Mouse (Mus musculus) hindbrain, embryonic 10.5 days (tissue): Measurements from ENCODE around the gene Cacna1e. TPM values are rescaled to one million over a fixed set of nuclear protein-coding genes. Genes with fewer than 3 reads are reported as not detected.

Experiments used
- DNase-seq: peaks from one replicate; pipeline ENCODE4 v3.0.0-alpha.2; 2017; ENCODE audit warnings: low spot score
- H3K27ac ChIP-seq: fragments of 300-500 bp; sonication (generic); 2 replicates; pipeline ENCODE4 v1.5.1; 2016; ENCODE audit warnings: mild to moderate bottlenecking, moderate library complexity
- H3K27me3 ChIP-seq: fragments of 300-500 bp; sonication (generic); 2 replicates; pipeline ENCODE4 v1.6.1; 2016; ENCODE audit warnings: mild to moderate bottlenecking; ENCODE audit not compliant: poor library complexity, insufficient read depth, severe bottlenecking
- H3K36me3 ChIP-seq: fragments of 300-500 bp; sonication (generic); 2 replicates; pipeline ENCODE4 v1.6.1; 2016; ENCODE audit warnings: mild to moderate bottlenecking, moderate library complexity
- H3K4me1 ChIP-seq: fragments of 300-500 bp; sonication (generic); replicated peaks from 2 replicates; pipeline ENCODE4 v1.6.1; 2016; ENCODE audit warnings: mild to moderate bottlenecking
- H3K4me3 ChIP-seq: fragments of 300-500 bp; sonication (generic); 2 replicates; pipeline ENCODE4 v1.5.1; 2016; ENCODE audit warnings: mild to moderate bottlenecking, moderate library complexity
- H3K9me3 ChIP-seq: fragments of 300-500 bp; sonication (generic); 2 replicates; pipeline ENCODE4 v1.6.1; 2016; ENCODE audit warnings: mild to moderate bottlenecking, moderate library complexity
- WGBS: fragments of 180-500 bp; shearing (Covaris S2); methylation state at CpG from one replicate; pipeline ENCODE4 v1.1.7; 2016; 5-methylcytosine and 5-hydroxymethylcytosine counted together
- polyA plus RNA-seq: library from polyadenylated mRNA; unstranded; fragments of >200 nt; fragmentation: Nextera tagmentation; extraction: Ambion mirVana; gene quantifications from 2 replicates; pipeline ENCODE4 v1.2.1, GENCODE M21; 2016

The Cacna1e gene
- polyA plus RNA-seq, 1 experiment from 2014 or later: 1.8 TPM

DNA sequence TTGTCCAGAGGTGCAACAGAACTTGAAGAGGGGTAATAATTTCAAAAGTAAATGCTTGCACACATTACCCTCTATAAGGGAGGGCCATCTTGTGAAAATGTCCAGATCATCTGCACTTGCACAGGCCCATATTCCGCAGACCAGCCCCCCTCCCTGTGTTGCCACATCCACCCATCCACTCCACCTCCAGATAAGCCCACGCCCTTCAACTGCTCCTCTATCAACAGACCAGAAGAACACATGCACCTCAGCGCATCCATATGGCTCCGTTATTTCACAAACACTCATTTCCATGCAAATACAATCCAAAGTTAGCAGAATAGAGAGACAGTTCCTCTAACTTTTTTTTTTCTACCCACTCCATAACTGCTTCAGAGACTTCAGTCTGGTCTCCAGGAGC lies 171.6 kb downstream of the Cacna1e start:
- no peak for DNase-seq
- Histone ChIP-seq H3K4me1 (no peaks in the 10 kb centered on the region), H3K36me3 (no peaks in the 10 kb centered on the region), H3K27me3 (no peaks in the 10 kb centered on the region), H3K4me3 (no peak overlapping the region), H3K27ac (no peak overlapping the region), H3K9me3 (no peaks in the 10 kb centered on the region)
- 96% methylated on average over 4 of the region's 4 CpGs for WGBS

DNA sequence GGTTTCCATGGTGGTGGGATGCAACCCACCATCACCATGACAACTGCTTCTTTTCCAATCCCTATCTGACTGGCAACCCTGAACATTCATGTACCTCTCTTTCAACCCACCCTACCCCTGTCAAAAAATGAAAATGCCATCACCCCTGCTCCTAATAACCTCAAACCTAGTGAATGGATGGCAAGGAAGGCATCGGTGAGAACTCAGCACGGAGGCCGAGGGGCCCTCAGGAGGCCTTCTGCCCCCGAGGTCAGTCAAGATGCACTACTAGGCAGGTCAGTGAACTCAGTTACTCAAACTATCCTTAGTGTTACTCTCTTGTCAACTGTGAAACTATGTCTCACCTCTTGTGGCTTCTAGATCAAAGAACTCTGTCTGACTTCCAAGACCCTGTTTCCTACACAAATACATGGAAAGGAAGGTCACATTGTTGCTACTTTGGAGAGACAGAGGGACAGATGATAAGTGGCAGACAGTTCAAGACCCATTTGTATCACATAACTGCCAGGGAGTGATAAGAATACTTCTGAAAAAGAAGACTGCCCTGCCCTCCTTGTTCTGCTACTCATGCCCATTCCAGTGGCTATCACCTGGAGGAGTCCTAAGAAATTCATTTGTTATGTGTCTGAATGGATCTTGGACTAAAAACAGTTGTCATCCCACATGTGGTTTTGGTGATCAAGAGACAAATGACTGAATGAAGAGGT lies 176.6 kb downstream of the Cacna1e start:
- 89% methylated on average over 4 of the region's 4 CpGs for WGBS

DNA sequence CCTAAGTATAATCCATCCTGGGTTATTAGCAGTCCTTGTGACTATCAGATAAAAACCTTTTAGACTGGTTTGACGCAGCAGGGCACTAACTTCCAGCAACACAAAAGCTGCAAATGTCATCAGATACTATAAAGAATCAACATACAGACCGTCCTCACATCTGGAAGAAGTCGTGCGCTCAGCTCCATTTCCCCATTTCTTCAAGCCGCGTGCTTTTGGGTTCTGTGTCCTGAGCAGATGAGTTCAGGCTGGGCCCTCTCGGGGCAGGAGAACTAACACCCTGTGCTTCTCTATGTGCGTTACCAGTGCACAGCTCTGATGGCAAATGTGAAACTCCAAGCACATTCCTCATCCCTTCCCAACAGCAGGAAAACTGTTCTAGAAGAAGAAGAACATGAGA lies 177.3 kb downstream of the Cacna1e start:
- Histone ChIP-seq H3K4me1 (peaks cover 18% of the 10 kb centered on the region; the same call in 1 of the 2 replicates), H3K36me3 (no peaks in the 10 kb centered on the region), H3K27ac (no peak overlapping the region), H3K4me3 (no peak overlapping the region), H3K9me3 (no peaks in the 10 kb centered on the region), H3K27me3 (no peaks in the 10 kb centered on the region)
- WGBS: 89% methylated on average over 8 of the region's 8 CpGs
- no peak for DNase-seq

More for the DNA sequence above, 176.6 kb downstream of the Cacna1e start:
- Histone ChIP-seq H3K9me3 (no peaks in the 10 kb centered on the region), H3K4me3 (no peak overlapping the region), H3K4me1 (peaks cover 18% of the 10 kb centered on the region; the same call in 1 of the 2 replicates), H3K27me3 (no peaks in the 10 kb centered on the region), H3K27ac (no peak overlapping the region), H3K36me3 (no peaks in the 10 kb centered on the region)
- DNase-seq: no peak

DNA sequence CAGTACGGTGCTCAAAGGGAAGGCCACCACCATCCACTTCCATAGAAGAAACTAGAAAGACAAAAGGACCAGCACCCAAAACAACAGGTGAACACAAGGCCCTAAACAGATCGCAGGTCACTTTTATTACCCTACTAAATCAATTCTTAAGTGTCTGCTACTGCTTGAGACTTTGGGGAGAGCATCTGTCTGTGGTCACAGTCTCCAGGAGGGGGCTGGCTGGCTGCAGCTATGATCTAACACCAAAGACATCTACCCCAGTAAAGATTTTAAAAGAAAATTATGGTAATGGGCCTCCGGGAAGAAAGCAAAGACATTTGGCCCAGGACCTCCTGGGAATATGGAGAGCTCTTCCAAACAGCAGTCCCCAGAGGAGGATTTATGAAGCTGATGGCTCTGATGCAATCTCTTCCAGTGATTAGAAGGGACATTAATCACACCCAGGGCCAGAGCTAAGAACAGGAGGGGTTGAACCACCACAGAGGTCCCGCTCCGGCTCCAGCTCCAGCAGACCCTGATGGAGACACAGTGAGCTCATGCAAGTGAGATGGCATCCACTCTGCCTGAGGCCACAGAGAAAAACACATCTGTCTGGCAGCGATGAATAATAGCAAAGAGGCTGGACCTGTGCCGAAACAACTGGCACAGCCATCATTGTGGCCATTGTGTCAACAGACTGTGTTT lies 178.3 kb downstream of the Cacna1e start:
- Histone ChIP-seq H3K4me3 (no peak overlapping the region), H3K36me3 (no peaks in the 10 kb centered on the region), H3K27me3 (no peaks in the 10 kb centered on the region), H3K9me3 (no peaks in the 10 kb centered on the region), H3K4me1 (peaks cover 18% of the 10 kb centered on the region; the same call in 1 of the 2 replicates), H3K27ac (no peak overlapping the region)
- 85% methylated on average over 7 of the region's 7 CpGs for WGBS
- DNase-seq: no peak

DNA sequence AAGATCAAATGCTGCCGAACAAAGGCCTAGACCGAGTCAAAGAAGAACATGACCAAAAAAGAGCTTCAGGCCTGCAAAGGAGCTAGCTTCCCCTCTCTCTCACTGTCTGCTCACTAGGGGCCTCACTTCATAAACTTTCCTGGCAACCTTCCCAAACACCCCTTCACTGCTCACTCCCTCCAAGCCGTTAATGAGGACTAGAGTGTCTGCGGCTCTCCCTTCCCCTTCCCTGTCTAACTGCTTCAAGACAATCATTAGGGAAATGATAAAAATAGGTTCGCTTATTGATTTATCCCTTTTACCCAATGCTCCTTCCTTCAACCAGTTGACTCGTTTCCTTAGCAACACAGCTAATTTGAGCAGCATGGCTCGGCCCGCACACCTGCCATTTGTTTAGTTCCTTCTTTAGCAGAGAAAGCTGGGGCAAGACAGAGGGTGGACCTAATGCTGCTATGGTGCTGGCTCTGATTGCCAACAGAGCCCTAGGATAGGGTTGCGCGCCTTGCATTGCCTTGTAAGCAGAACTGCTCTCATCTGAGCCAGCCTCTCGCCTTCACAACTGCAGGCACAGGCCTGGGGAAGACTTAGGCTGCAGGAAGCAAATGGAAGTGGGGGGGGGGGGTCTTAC lies 179.6 kb downstream of the Cacna1e start:
- peaks cover 18% of the 10 kb centered on the region; the same call in 1 of the 2 replicates for H3K4me1 ChIP-seq
- WGBS: 81% methylated on average over 11 of the region's 11 CpGs
- no peaks in the 10 kb centered on the region for H3K9me3 ChIP-seq
- no peaks in the 10 kb centered on the region for H3K27me3 ChIP-seq
- H3K36me3 ChIP-seq: no peaks in the 10 kb centered on the region
- DNase-seq: no peak
- peak overlapping the region; percentile 2; the same call in 1 of the 2 replicates for H3K27ac ChIP-seq
- no peak overlapping the region for H3K4me3 ChIP-seq

DNA sequence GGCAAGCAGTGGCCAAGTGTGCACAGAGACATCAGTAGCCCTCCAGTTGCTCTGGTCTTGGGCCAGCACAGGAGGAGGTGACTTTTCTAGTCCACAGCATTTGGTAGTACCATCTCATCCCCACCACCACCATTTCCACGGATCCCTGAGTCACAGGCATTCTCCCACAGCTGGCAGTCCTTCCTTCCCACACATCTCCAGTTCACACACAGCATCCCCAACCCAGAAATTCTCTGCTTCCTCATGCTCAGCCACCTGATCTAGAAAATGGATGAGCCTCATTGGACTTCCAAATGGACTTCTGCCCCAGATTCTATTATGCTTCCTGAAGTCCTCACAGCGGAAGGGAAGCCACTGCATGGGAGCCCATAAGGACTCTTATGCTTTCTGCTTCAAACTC lies 181.7 kb downstream of the Cacna1e start:
- no peaks in the 10 kb centered on the region for H3K36me3 ChIP-seq
- no peaks in the 10 kb centered on the region for H3K27me3 ChIP-seq
- no peak overlapping the region for H3K27ac ChIP-seq
- H3K4me3 ChIP-seq: no peak overlapping the region
- no peak for DNase-seq
- 89% methylated on average over 2 of the region's 2 CpGs for WGBS
- no peaks in the 10 kb centered on the region for H3K9me3 ChIP-seq
- peaks cover 18% of the 10 kb centered on the region; the same call in 1 of the 2 replicates for H3K4me1 ChIP-seq

DNA sequence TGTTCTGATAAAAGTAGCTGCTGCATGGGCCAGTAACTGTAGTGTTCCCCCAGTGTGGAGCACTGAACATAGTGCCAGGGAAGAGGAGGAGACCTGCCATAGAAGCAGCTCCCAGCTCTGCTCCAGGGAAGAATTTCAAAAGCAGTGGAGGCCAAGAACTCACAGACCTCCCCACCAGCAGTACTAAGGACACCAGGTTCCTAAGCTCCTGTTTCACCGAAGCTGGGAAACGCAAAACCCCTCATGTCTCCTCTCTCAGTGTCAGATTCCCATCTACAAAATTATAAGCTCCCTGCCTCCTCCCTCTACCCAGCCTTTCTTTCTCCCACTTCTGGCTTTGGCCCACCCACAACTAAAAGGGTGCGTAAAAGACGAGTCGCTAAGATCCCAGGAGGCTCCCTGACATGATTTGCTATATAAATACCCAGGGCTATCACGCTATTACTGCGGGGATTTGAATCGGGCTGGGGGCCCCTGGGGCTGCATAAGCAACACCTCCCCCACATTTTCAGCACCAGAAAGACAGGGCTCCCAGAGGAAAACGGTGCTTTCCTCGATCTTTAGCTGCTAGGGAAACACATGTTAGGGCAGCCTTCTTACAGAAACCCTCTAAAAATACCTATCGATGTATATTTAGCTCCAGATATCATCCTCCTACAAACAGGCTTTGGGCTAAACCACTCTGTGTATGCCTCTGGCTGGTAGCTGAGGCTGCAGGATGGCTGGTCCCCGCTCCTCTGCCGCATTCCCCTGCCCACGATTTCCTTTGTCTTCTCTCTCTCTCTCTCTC lies 195.2 kb downstream of the Cacna1e start:
- DNase-seq: no peak
- Histone ChIP-seq H3K4me1 (peaks cover 14% of the 10 kb centered on the region), H3K27ac (no peak overlapping the region; the same call in 1 of the 2 replicates), H3K9me3 (no peaks in the 10 kb centered on the region), H3K4me3 (no peak overlapping the region), H3K27me3 (no peaks in the 10 kb centered on the region), H3K36me3 (no peaks in the 10 kb centered on the region)
- WGBS: 50% methylated on average over 14 of the region's 14 CpGs

DNA sequence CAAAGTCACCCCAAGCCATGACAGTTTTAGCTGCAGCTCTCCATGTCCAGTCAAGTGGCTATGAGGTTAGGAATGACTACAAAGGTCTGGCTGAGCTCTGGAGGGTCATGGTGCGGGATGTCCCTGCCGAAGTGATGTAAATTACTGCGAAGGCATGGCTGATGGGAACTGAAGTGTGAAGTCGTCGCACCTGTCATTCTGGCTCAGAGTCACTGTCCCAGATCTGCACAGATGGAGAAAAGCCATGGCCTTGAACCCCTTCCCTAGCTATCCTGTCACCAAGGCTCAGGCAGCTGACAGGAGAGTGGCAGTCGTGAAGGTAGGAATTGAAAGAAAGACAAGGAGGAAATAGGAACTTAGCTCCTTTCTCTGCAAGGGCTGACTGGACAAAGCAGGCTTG lies 197.4 kb downstream of the Cacna1e start:
- WGBS: 64% methylated on average over 6 of the region's 6 CpGs
- Histone ChIP-seq H3K4me3 (no peak overlapping the region), H3K27ac (0 out of 2 replicates have a peak overlapping the region, but pooled peaks have one; percentile 26), H3K4me1 (peaks cover 14% of the 10 kb centered on the region), H3K9me3 (no peaks in the 10 kb centered on the region), H3K36me3 (no peaks in the 10 kb centered on the region), H3K27me3 (no peaks in the 10 kb centered on the region)
- no peak for DNase-seq

DNA sequence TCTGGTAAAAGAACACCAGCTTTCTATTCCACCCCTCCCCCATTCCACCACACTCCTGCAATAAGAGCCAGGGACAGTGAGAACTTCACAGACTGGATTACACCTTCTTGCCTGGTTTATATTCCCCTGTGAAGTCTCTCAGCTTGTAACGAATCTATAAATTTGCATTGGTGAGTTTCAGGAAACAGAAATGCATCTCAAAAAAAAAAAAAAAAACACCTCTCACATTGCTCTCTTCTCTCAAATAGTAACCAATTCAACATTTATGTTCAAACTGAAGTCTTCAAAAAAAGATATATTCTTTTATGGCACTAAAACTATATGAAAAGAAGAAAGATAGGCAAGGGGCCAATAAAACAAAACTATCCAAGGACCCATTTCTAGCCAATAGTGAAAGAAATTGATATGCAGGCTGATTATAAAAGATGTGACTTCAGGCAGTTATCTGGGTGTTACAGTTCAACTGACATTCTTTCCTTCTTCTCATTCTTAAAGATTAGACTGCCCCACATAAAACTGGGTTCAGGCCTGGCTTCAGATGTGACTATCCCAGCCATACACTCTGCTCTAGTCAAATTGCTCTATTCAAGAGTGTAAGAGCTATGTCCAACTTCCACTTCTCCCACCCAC lies 200.7 kb downstream of the Cacna1e start:
- H3K27ac ChIP-seq: no peak overlapping the region
- H3K36me3 ChIP-seq: no peaks in the 10 kb centered on the region
- peaks cover 15% of the 10 kb centered on the region for H3K4me1 ChIP-seq
- WGBS: 83% methylated on average over 1 of the region's 1 CpGs
- DNase-seq: no peak
- H3K4me3 ChIP-seq: no peak overlapping the region
- no peaks in the 10 kb centered on the region for H3K9me3 ChIP-seq
- no peaks in the 10 kb centered on the region for H3K27me3 ChIP-seq

DNA sequence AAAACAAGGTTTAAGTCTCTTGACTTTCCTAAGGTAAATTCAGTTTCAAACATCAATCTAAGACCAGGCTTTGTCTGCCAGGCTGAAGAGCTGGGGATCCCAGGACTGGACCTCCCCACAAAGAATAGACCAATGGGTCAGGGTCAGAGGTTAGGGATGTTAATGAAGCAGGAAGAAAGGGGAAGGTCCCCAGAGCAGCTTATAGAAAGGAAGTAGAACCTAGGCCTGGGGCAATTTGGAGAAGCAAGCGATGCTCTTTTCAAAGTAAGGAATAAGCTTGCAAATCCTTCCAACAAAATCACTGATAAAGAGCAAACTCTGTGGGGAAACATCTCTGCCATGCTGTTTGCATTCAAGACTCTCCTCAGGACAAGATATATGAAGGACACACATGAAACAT lies 205.3 kb downstream of the Cacna1e start:
- DNase-seq: no peak
- WGBS: 16% methylated on average over 1 of the region's 1 CpGs

DNA sequence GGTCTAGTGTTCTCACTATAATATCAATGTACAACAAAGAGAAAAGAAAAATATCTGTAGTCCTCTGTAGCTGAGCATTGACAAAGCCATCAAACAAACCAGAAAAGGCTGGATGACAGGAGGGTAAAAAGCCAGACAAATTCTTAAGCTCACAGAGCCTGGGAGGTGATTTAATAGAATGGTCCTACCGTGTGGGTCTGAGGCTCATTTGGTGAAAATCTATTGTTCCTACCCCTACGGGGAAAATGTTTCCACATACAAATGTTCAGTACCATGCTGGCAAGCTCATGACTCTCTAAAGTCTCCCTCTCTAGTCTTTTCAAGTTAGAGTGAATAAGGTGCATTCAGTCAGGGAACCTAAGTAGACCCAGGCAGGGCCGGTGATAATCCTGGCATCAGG lies 206.2 kb downstream of the Cacna1e start:
- H3K4me1 ChIP-seq: peaks cover 19% of the 10 kb centered on the region
- no peak for DNase-seq
- WGBS: 33% methylated on average over 3 of the region's 3 CpGs
- no peaks in the 10 kb centered on the region for H3K27me3 ChIP-seq
- H3K9me3 ChIP-seq: no peaks in the 10 kb centered on the region
- H3K27ac ChIP-seq: no peak overlapping the region
- no peaks in the 10 kb centered on the region for H3K36me3 ChIP-seq
- no peak overlapping the region for H3K4me3 ChIP-seq

More for the DNA sequence above, 205.3 kb downstream of the Cacna1e start:
- peaks cover 19% of the 10 kb centered on the region for H3K4me1 ChIP-seq
- no peak overlapping the region for H3K4me3 ChIP-seq
- H3K27ac ChIP-seq: no peak overlapping the region
- H3K9me3 ChIP-seq: no peaks in the 10 kb centered on the region
- H3K27me3 ChIP-seq: no peaks in the 10 kb centered on the region
- H3K36me3 ChIP-seq: no peaks in the 10 kb centered on the region

DNA sequence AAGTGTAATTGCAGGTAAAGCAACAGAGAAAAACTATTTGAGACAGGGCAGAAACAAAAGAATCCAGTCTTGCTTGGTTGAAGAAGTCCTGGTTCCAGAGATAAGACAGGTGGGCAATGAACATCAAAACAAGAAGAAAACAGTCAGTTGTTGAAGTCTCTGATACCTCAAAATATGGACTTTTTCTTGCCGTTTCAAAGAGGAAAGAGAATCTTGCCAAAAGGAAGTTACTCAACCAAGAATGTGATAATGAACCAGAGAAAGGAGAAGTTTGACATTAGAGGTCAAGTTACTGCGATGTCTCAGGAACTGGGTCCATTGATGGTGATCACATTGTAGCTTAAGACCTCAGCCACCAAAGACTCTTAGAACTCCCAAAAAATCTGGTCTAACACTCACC lies 206.6 kb downstream of the Cacna1e start:
- no peaks in the 10 kb centered on the region for H3K27me3 ChIP-seq
- H3K4me1 ChIP-seq: peaks cover 21% of the 10 kb centered on the region
- no peaks in the 10 kb centered on the region for H3K9me3 ChIP-seq
- H3K4me3 ChIP-seq: no peak overlapping the region
- no peak overlapping the region for H3K27ac ChIP-seq
- WGBS: 54% methylated on average over 2 of the region's 2 CpGs
- no peaks in the 10 kb centered on the region for H3K36me3 ChIP-seq
- no peak for DNase-seq
